In the genomic region with DNA sequence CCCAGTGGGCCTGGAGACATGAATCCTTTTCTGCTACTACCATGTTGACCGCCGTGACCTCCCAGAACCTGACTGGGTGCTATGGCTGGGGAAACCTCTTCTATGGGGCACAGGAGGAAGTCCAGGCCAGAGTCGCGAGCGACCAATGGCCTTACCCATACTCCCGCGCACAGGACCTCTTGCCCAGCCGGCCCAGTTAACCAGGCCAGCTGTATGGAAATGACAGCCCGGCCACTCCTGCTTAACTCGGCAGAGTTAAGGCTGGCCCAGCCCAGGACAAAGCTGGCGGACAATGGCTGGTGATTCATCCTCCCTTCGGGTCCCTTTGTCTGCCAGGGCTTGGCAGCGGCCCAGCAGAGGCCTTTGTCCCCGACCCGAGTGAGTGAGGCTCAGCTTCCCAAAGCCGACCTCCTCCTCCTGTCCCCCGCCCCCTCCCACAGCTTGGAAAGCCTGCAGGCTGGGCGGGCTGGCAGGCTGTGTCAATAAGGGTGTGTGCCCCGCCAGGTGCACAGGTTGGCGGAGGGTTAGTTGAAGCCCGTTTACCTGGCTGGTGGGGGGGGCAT, we compare ENCODE assay signal across 8 mouse cellular contexts. TPM values are rescaled to one million over a fixed set of nuclear protein-coding genes. Genes with fewer than 3 reads are reported as not detected.
DNase-seq lines count a peak whose midpoint lies in the region; ATAC-seq and TF ChIP-seq lines count a peak whose summit lies in the region.

No protein-coding gene starts in this region.

- peaks cover 15% of the 10 kb centered on the region for H3K36me3 ChIP-seq in E14TG2a.4 (ENCODE audit: insufficient read depth, low read length)
- peaks cover 26% of the 10 kb centered on the region for H3K36me3 ChIP-seq in embryonic facial prominence, embryonic 13.5 days
- no peaks in the 10 kb centered on the region for H3K36me3 ChIP-seq in heart, embryonic 14.5 days (ENCODE audit: control insufficient read depth, insufficient read depth, low read length)

- DNase-seq in adrenal gland, adult 8-10 months, result peak; percentile 81
- peak; percentile 88 for DNase-seq in kidney, postnatal 10 days
- peak; percentile 93 for DNase-seq in lung, postnatal 10 days
- peak; percentile 74 for DNase-seq in ovary, postnatal 14 days (ENCODE audit: low spot score)

- H3K9me3 ChIP-seq in E14TG2a.4 (ENCODE audit: low read length), result no peaks in the 10 kb centered on the region
- no peaks in the 10 kb centered on the region for H3K9me3 ChIP-seq in embryonic facial prominence, embryonic 13.5 days
- H3K9me3 ChIP-seq in heart, embryonic 14.5 days (ENCODE audit: control insufficient read depth, low read length), result no peaks in the 10 kb centered on the region

- H3K9ac ChIP-seq in embryonic facial prominence, embryonic 13.5 days, result peak overlapping the region; percentile 72
- peak overlapping the region; percentile 68 for H3K9ac ChIP-seq in heart, embryonic 14.5 days (ENCODE audit: low read length)

- peak overlapping the region; percentile 71 for H3K4me3 ChIP-seq in E14TG2a.4 (replicated peaks; ENCODE audit: low read length)
- H3K4me3 ChIP-seq in embryonic facial prominence, embryonic 13.5 days, result peak overlapping the region; percentile 60
- H3K4me3 ChIP-seq in heart, embryonic 14.5 days (ENCODE audit: control insufficient read depth in 1 of 2, insufficient read depth in 1 of 2, low read depth in 1 of 2, low read length in 2 of 2), result peak overlapping the region; percentile 16 to 34

- H3K4me1 ChIP-seq in E14TG2a.4 (replicated peaks; ENCODE audit: low read depth, low read length), result peaks cover 81% of the 10 kb centered on the region
- peaks cover 65% of the 10 kb centered on the region for H3K4me1 ChIP-seq in embryonic facial prominence, embryonic 13.5 days
- peaks cover 27 to 48% of the 10 kb centered on the region in 2 experiments for H3K4me1 ChIP-seq in heart, embryonic 14.5 days (ENCODE audit: control insufficient read depth in 2 of 2, insufficient read depth in 2 of 2, low read length in 2 of 2)

- 5% methylated on average over 21 of the region's 21 CpGs for WGBS in embryonic facial prominence, embryonic 13.5 days
- 12% methylated on average over 21 of the region's 21 CpGs for whole genome bisulfite sequencing in heart, embryonic 14.5 days

- TF ChIP-seq CTCF in E14TG2a.4 (conservative IDR thresholded peaks at IDR 0.05; ENCODE audit: low read length), result no peak

- peaks cover 75% of the 10 kb centered on the region for H3K27me3 ChIP-seq in E14TG2a.4 (ENCODE audit: insufficient read depth, low read length)
- H3K27me3 ChIP-seq in embryonic facial prominence, embryonic 13.5 days, result peaks cover 63% of the 10 kb centered on the region
- H3K27me3 ChIP-seq in heart, embryonic 14.5 days (ENCODE audit: control insufficient read depth, insufficient read depth, low read length), result peaks cover 36% of the 10 kb centered on the region

- peak overlapping the region; percentile 83 for H3K4me2 ChIP-seq in embryonic facial prominence, embryonic 13.5 days
- H3K4me2 ChIP-seq in heart, embryonic 14.5 days (ENCODE audit: low read length), result peak overlapping the region; percentile 76

- peak overlapping the region; percentile 90 for H3K27ac ChIP-seq in embryonic facial prominence, embryonic 13.5 days
- H3K27ac ChIP-seq in heart, embryonic 14.5 days (replicated peaks in 1 of 2; ENCODE audit: control insufficient read depth in 1 of 2, insufficient read depth in 1 of 2, low read depth in 2 of 2, low read length in 2 of 2), result peak overlapping the region; percentile 31 to 82

- peak; percentile 26; the same call in 1 of the 2 replicates for ATAC-seq in embryonic facial prominence, embryonic 13.5 days (ENCODE audit: insufficient number of reproducible peaks, insufficient read depth, low FRiP score, low TSS enrichment, low read depth)
- peak; percentile 23; the same call in 1 of the 2 replicates for ATAC-seq in heart, embryonic 14.5 days (ENCODE audit: insufficient number of reproducible peaks, insufficient read depth, low FRiP score, low read depth)
- ATAC-seq in megakaryocyte progenitor cell, adult 5-6 weeks (replicated peaks; ENCODE audit: poor library complexity), result no peak

RNA-seq across cellular contexts. Expression of a gene that starts 4.0 kb away (rescaled TPM):
- 10 to 100 TPM; 11.6 to 18.9 (median 17.2) TPM for total RNA-seq in adrenal gland, adult 8-10 months (2022)
- polyA plus RNA-seq in embryonic facial prominence, embryonic 13.5 days (2015; fragmentation: Nextera tagmentation; extraction: Ambion mirVana), result 20.6 and 21.8 TPM in 2 replicates
- 3.8 and 6.4 TPM in 2 replicates for polyA plus RNA-seq in heart, embryonic 14.5 days (2014; fragmentation: Nextera tagmentation; extraction: Ambion mirVana)
- 4.8 and 5.6 TPM in 2 replicates for total RNA-seq in megakaryocyte progenitor cell, adult 5-6 weeks (2015)
- total RNA-seq in megakaryocyte progenitor cell, adult 5-6 weeks (2017), result 13.4 and 15.2 TPM in 2 replicates

RNA-seq across cellular contexts. Expression of a gene that starts 37.7 kb away (rescaled TPM):
- 100 to 1,000 TPM in 1 of 4 experiments, 10 to 100 TPM in 3; 49.8 to 100 (median 77.4) TPM for total RNA-seq in adrenal gland, adult 8-10 months (2022)
- 45.0 and 47.6 TPM in 2 replicates for polyA plus RNA-seq in embryonic facial prominence, embryonic 13.5 days (2015; fragmentation: Nextera tagmentation; extraction: Ambion mirVana)
- polyA plus RNA-seq in heart, embryonic 14.5 days (2014; fragmentation: Nextera tagmentation; extraction: Ambion mirVana), result 32.8 and 35.7 TPM in 2 replicates
- total RNA-seq in megakaryocyte progenitor cell, adult 5-6 weeks (2015), result 31.4 and 35.8 TPM in 2 replicates
- total RNA-seq in megakaryocyte progenitor cell, adult 5-6 weeks (2017), result 8.1 and 10.2 TPM in 2 replicates

RNA-seq across cellular contexts. Expression of a gene that starts 46.2 kb away (rescaled TPM):
- not detected for total RNA-seq in adrenal gland, adult 8-10 months (2022)
- not detected in 2 replicates for polyA plus RNA-seq in embryonic facial prominence, embryonic 13.5 days (2015; fragmentation: Nextera tagmentation; extraction: Ambion mirVana)
- not detected in 2 replicates for polyA plus RNA-seq in heart, embryonic 14.5 days (2014; fragmentation: Nextera tagmentation; extraction: Ambion mirVana)
- total RNA-seq in megakaryocyte progenitor cell, adult 5-6 weeks (2015), result not detected in 2 replicates
- total RNA-seq in megakaryocyte progenitor cell, adult 5-6 weeks (2017), result not detected in 2 replicates
